Mouse (Mus musculus): ENCODE measurements around the gene Sppl3. TPM values are rescaled to one million over a fixed set of nuclear protein-coding genes. Genes with fewer than 3 reads are reported as not detected.

Gene Sppl3
- 57.6 TPM for total RNA-seq (2023)

DNA sequence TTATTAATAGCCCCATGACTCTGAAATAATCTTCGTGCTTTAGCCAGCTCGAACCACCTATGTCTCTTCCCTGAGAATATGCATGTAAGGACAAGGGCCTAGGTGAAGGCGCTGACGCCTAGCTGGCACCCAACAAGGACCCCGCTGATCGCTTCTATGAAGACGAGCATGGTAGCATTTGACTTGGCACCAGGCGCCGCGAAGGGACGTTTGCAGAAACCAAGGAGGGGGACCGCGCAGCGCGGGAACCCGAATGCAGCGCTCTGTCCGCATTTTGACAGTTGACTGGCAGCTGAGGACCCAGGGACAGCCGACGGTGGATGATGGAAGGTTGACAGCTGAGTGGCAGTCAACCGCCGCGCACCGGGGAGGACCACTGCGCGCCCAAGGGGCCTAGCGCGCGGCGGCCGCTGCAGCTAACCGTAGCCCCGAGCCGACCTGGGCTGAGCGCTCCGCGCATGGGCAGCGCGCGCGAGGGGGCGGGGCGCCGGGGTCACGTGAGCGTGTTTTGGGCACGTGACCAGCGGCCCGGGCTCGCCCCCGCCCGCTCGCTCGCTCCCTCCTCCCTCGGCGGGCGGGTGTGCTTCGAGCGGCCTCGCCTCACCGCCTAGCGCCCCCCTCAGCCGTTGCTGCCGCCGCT lies at the start of gene Sppl3:
Gene Sppl3, plus strand, starts transcription at position 561 of the 640 bp plus-strand sequence.

DNA sequence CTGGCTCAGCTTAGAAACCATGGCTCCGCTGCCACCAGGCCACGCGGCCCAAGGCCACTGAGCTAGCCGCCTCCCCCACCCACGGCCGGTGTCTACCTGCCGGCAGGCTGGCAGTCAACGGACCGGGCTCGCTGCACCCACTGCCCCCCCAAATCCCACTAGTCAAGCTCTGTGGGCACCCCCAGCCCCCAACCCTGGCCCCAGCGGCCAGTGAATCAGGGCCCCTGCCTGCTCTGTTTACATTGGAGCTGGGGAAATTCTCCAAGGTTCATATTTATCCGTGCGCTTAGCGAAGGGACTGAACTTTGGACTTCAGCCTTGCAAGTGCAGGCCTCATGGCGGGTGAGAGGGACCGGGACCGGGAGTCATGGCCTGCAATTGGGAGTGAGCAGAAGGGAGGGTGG lies 40.1 kb upstream of the Sppl3 start, which contains the start of gene Hnf1a:
Gene Hnf1a, minus strand, starts transcription at position 271 of the 404 bp plus-strand sequence.

DNA sequence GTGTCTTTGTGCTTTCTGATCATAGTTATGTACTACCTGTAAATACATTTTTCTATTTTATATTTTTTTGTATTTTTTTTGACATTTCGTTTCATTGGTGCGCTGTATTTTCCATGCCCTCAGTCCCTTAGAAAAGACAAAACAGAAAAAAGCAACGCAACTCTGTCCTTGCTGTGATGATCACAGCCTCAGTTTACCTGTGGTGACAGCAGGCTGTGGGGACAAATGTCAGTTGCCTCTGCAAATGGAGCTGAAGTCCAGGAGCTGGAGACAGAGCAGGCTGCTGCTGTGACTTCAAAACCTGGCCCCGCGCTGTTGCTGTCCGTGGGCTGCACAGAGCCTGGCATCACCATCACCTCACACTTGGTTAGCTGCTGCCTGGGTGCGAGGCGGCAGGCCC lies 87.3 kb downstream of the Sppl3 start, which contains the start of gene Gm10401:
Gene Gm10401, minus strand, starts transcription at position 101 of the 400 bp plus-strand sequence.

DNA sequence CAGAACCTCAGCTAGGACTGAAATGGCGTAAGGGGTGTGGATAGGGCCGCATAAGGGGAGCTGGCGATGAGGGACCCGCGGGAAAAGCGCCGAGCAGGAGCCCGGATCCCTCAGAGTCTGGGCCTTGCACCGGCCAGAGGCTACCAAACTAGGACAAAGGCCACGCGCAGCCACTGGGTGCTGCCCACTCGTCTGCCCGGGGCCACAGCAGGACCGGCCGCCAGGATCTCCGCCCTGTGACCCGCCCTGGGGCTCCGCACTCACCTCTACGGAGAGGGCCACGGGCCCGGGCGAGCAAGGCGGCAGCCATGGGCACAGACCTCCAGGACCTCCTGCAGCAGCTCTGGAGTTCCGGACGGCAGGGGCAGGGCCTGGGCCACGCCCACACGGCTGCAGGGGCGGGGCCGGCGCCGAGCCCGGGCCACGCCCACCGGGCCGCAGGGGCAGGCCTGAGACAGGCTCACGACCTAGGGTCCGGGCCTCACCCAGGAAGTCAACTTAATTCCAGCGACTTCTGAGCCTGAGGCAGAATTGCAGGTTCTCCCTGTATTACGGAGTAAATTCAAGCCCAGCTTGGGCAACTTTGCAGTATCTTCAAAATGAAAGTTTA lies 108.1 kb downstream of the Sppl3 start, which contains the start of gene Acads:
Gene Acads, minus strand, starts transcription at position 386 of the 610 bp plus-strand sequence.

DNA sequence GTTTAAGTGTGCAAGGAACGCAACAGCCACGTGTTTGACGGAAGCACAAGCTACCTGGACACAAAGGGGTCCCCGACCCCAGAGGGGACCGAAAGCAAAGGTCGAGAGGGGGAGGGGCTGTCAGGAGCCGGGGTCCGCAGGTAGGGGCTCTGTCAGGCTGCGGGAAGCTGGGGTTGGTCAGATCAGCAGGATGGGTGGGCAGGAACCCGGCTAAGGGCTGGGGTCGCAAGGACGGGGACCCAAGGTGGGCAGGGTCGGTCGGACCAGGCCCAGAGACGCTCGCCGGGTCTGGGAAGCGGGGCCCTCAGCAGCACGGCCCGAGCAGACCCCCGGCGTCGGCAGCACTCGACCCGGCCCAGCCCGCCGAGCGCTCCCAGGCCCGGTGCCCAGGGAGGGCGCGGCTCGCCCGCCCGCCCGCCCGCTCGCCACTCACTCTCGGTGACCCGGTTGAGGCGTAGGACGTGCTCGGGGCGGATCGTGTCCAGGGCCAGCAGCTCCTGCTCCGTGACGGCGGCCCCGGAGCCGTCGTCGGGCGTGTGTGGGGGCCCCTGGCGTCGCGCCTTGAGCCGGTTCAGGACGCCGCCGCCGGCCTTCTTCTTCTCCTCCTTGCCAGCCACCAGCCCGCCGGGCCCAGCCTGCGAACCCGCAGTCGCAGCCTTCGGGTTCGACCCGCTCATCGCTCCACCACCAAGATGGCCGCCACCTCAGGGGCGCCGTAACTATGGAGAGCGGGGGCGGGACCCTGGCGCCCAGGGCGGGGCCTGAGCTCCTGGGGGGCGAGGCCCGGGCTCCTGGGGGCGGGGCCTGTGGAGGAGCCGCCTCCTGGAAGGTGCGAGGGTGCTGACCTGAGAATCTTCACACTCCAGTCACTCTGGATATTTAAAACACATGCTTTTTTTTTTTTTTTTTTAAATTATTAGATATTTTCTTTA lies 123.6 kb downstream of the Sppl3 start, which contains the start of gene Unc119b:
Gene Unc119b, minus strand, starts transcription at position 742 of the 932 bp plus-strand sequence.

Other genes with a start within 250 kb of the Sppl3 start
- gene Ankrd13a, start 236.5 kb upstream of the Sppl3 start, total RNA-seq (2023): 161 TPM
- 175 TPM for gene Git2, start 235.6 kb upstream of the Sppl3 start, total RNA-seq (2023)
- 50.6 TPM for gene 1500011B03Rik, start 187.7 kb upstream of the Sppl3 start, total RNA-seq (2023)
- gene 4930519G04Rik, start 157.5 kb upstream of the Sppl3 start, total RNA-seq (2023): not detected
- not detected for gene Gm9936, start 152.5 kb upstream of the Sppl3 start, total RNA-seq (2023)
- 10.5 TPM for gene Oasl2, start 114.2 kb upstream of the Sppl3 start, total RNA-seq (2023)
- 2.5 TPM for gene Oasl1, start 87.9 kb upstream of the Sppl3 start, total RNA-seq (2023)
- 30.9 TPM for gene 2210016L21Rik, start 69.0 kb upstream of the Sppl3 start, total RNA-seq (2023)
- gene Hnf1a, start 40.0 kb upstream of the Sppl3 start, total RNA-seq (2023): not detected
- gene Gm10401, start 87.2 kb downstream of the Sppl3 start, total RNA-seq (2023): not detected
- gene Acads, start 108.2 kb downstream of the Sppl3 start, total RNA-seq (2023): 28.5 TPM
- gene Unc119b, start 123.8 kb downstream of the Sppl3 start, total RNA-seq (2023): 32.5 TPM
- gene Mlec, start 147.0 kb downstream of the Sppl3 start, total RNA-seq (2023): 90.7 TPM
- gene Cabp1, start 183.2 kb downstream of the Sppl3 start, total RNA-seq (2023): 0.47 TPM
- 83.3 TPM for gene Pop5, start 224.7 kb downstream of the Sppl3 start, total RNA-seq (2023)

Data from CD4-positive naive resting alpha-beta T cell, adult 57 days (primary cell).